Mouse (Mus musculus) heart, embryonic 11.5 days (tissue): ENCODE data around the gene Chrne. TPM values are rescaled to one million over a fixed set of nuclear protein-coding genes. Genes with fewer than 3 reads are reported as not detected.

Experiments used
- ATAC-seq: fragments of 200-750 bp; cut with Nextera tagmentation; replicated peaks from 2 replicates; pipeline ENCODE4 v1.8.0; 2017; ENCODE audit warnings: moderate library complexity; ENCODE audit not compliant: insufficient number of reproducible peaks, low FRiP score, low TSS enrichment
- H3K27ac ChIP-seq: fragments of 300-500 bp; sonication (generic); 2 replicates; pipeline ENCODE4 v1.5.1; 2014; ENCODE audit warnings: mild to moderate bottlenecking, low read depth, low read length
- H3K27me3 ChIP-seq: fragments of 300-500 bp; sonication (generic); 2 replicates; pipeline ENCODE4 v1.6.1; 2014; ENCODE audit warnings: mild to moderate bottlenecking, low read length, mixed read lengths; ENCODE audit not compliant: control insufficient read depth, insufficient read depth
- H3K36me3 ChIP-seq: fragments of 300-500 bp; sonication (generic); 2 replicates; pipeline ENCODE4 v1.6.1; 2014; ENCODE audit warnings: mild to moderate bottlenecking, low read length, moderate library complexity, mixed read lengths; ENCODE audit not compliant: control insufficient read depth, insufficient read depth
- H3K4me1 ChIP-seq: fragments of 300-500 bp; sonication (generic); 2 replicates; pipeline ENCODE4 v1.6.1; 2014; ENCODE audit warnings: low read length; ENCODE audit not compliant: control insufficient read depth, insufficient read depth
- H3K4me2 ChIP-seq: fragments of 300-500 bp; sonication (generic); 2 replicates; pipeline ENCODE4 v1.6.1; 2014; ENCODE audit warnings: mild to moderate bottlenecking, moderate library complexity
- H3K4me3 ChIP-seq: fragments of 300-500 bp; sonication (generic); 2 replicates; pipeline ENCODE4 v1.5.1; 2014; ENCODE audit warnings: low read depth, low read length
- H3K9ac ChIP-seq: fragments of 300-500 bp; sonication (generic); 2 replicates; pipeline ENCODE4 v1.6.1; 2014; ENCODE audit warnings: mild to moderate bottlenecking, low read depth, low read length, moderate library complexity
- H3K9me3 ChIP-seq: fragments of 300-500 bp; sonication (generic); replicated peaks from 2 replicates; pipeline ENCODE4 v1.6.1; 2016; ENCODE audit warnings: low read length; ENCODE audit not compliant: control insufficient read depth
- WGBS: fragments of 180-500 bp; shearing (Covaris S2); extraction: QIAGEN DNeasy Blood & Tissue Kit; methylation state at CpG from one replicate; pipeline ENCODE4 v1.1.7; 2014; ENCODE audit not compliant: insufficient replicate concordance; 5-methylcytosine and 5-hydroxymethylcytosine counted together
- polyA plus RNA-seq: library from polyadenylated mRNA; unstranded; fragments of >200 nt; fragmentation: Nextera tagmentation; extraction: Ambion mirVana; gene quantifications from 2 replicates; pipeline ENCODE4 v1.2.1, GENCODE M21; 2014

The Chrne gene
- polyA plus RNA-seq, 1 experiment from 2014 or later = not detected

- Histone ChIP-seq H3K9me3 (no peaks in the 10 kb centered on the region), H3K9ac (peak within 1 kb of the TSS; percentile 100), H3K27ac (peak within 1 kb of the TSS; percentile 99), H3K4me1 (peaks cover 51% of the 10 kb centered on the region), H3K4me2 (peak within 1 kb of the TSS; percentile 82), H3K36me3 (peaks cover 26% of the 10 kb centered on the region), H3K27me3 (no peaks in the 10 kb centered on the region), H3K4me3 (peak within 1 kb of the TSS; percentile 100)
- ATAC-seq = peak; percentile 33; the same call in 1 of the 2 replicates
- under 1% methylated on average over 52 of the region's 61 CpGs for WGBS
Observed at GRCm38 (mm10) chr11:70654198-70654922, 35.3 kb upstream of the Chrne start, which contains the start of gene Pfn1. TSS of gene Pfn1 (minus strand) at chr11:70654644.

- Histone ChIP-seq H3K27me3 (no peaks in the 10 kb centered on the region), H3K27ac (peak overlapping the region; percentile 99), H3K4me3 (peak overlapping the region; percentile 100), H3K4me2 (peak overlapping the region; percentile 82), H3K9me3 (no peaks in the 10 kb centered on the region), H3K9ac (peak overlapping the region; percentile 100), H3K4me1 (peaks cover 52% of the 10 kb centered on the region), H3K36me3 (peaks cover 31% of the 10 kb centered on the region)
- WGBS = under 1% methylated on average over 58 of the region's 63 CpGs
- 0 out of 2 replicates have a peak, but pooled peaks have one; percentile 37 for ATAC-seq
Observed at GRCm38 (mm10) chr11:70653345-70654197, 34.6 kb upstream of the Chrne start.

GRCm38 (mm10) chr11:70652884-70653344, 33.9 kb upstream of the Chrne start:
- Histone ChIP-seq H3K9ac (peak overlapping the region; percentile 100), H3K9me3 (no peaks in the 10 kb centered on the region), H3K36me3 (peaks cover 31% of the 10 kb centered on the region), H3K4me1 (peaks cover 50% of the 10 kb centered on the region), H3K27me3 (no peaks in the 10 kb centered on the region), H3K4me2 (peak overlapping the region; percentile 82), H3K4me3 (peak overlapping the region; percentile 100), H3K27ac (peak overlapping the region; percentile 99)
- no peak for ATAC-seq
- 45% methylated on average over 6 of the region's 6 CpGs for WGBS

- 0 out of 2 replicates have a peak overlapping the region, but pooled peaks have one; percentile 99 for H3K27ac ChIP-seq
- peak overlapping the region; percentile 100 for H3K9ac ChIP-seq
- ATAC-seq = no peak
- H3K27me3 ChIP-seq = no peaks in the 10 kb centered on the region
- H3K9me3 ChIP-seq = no peaks in the 10 kb centered on the region
- H3K4me2 ChIP-seq = peak overlapping the region; percentile 82
- WGBS = 59% methylated on average over 12 of the region's 12 CpGs
- H3K4me3 ChIP-seq = peak overlapping the region; percentile 100
- H3K4me1 ChIP-seq = peaks cover 43% of the 10 kb centered on the region
- peaks cover 31% of the 10 kb centered on the region for H3K36me3 ChIP-seq
Observed at GRCm38 (mm10) chr11:70652029-70652883, 33.2 kb upstream of the Chrne start.

- peak overlapping the region; percentile 27 for H3K4me2 ChIP-seq
- WGBS = 66% methylated on average over 2 of the region's 2 CpGs
- no peaks in the 10 kb centered on the region for H3K27me3 ChIP-seq
- no peaks in the 10 kb centered on the region for H3K9me3 ChIP-seq
- no peak overlapping the region for H3K27ac ChIP-seq
- peaks cover 35% of the 10 kb centered on the region for H3K4me1 ChIP-seq
- peak overlapping the region; percentile 24; the same call in 1 of the 2 replicates for H3K9ac ChIP-seq
- peaks cover 31% of the 10 kb centered on the region for H3K36me3 ChIP-seq
- no peak for ATAC-seq
- H3K4me3 ChIP-seq = peak overlapping the region; percentile 11; the same call in 1 of the 2 replicates
Observed at GRCm38 (mm10) chr11:70651391-70651790, 32.4 kb upstream of the Chrne start.

GRCm38 (mm10) chr11:70650322-70651175, 31.5 kb upstream of the Chrne start:
- H3K9me3 ChIP-seq = no peaks in the 10 kb centered on the region
- peak overlapping the region; percentile 23; the same call in 1 of the 2 replicates for H3K4me2 ChIP-seq
- H3K27ac ChIP-seq = peak overlapping the region; percentile 4; the same call in 1 of the 2 replicates
- H3K4me1 ChIP-seq = peaks cover 41% of the 10 kb centered on the region
- 0 out of 2 replicates have a peak overlapping the region, but pooled peaks have one; percentile 8 for H3K4me3 ChIP-seq
- H3K27me3 ChIP-seq = no peaks in the 10 kb centered on the region
- peaks cover 32% of the 10 kb centered on the region for H3K36me3 ChIP-seq
- WGBS = 68% methylated on average over 12 of the region's 12 CpGs
- no peak for ATAC-seq
- peak overlapping the region; percentile 8; the same call in 1 of the 2 replicates for H3K9ac ChIP-seq

- no peak for ATAC-seq
- H3K4me3 ChIP-seq = peak overlapping the region; percentile 76
- peaks cover 44% of the 10 kb centered on the region for H3K4me1 ChIP-seq
- H3K27ac ChIP-seq = no peak overlapping the region
- H3K9ac ChIP-seq = no peak overlapping the region
- no peaks in the 10 kb centered on the region for H3K9me3 ChIP-seq
- 85% methylated on average over 8 of the region's 8 CpGs for WGBS
- H3K4me2 ChIP-seq = peak overlapping the region; percentile 93
- peaks cover 45% of the 10 kb centered on the region for H3K36me3 ChIP-seq
- H3K27me3 ChIP-seq = no peaks in the 10 kb centered on the region
Observed at GRCm38 (mm10) chr11:70649185-70649734, 30.2 kb upstream of the Chrne start.
